Mouse (Mus musculus) forebrain, embryonic 13.5 days (tissue): ENCODE measurements at regions not wholly inside any gene's neighbourhood (a gene's known extent, or its start where the extent isn't known, plus 50 kb on each side); places are given as distances from the start of the nearest gene placed in this dataset.

ENCODE experiments used
- ATAC-seq: fragments of 200-750 bp; cut with Nextera tagmentation; 2 replicates; pipeline ENCODE4 v1.8.0; 2017
- H3K27ac ChIP-seq: fragments of 300-500 bp; sonication (generic); 2 replicates; pipeline ENCODE4 v1.5.1; 2015; ENCODE audit warnings: inconsistent platforms, mild to moderate bottlenecking, moderate library complexity
- H3K27me3 ChIP-seq: fragments of 300-500 bp; sonication (generic); 2 replicates; pipeline ENCODE4 v1.6.1; 2015; ENCODE audit warnings: mild to moderate bottlenecking, inconsistent platforms
- H3K36me3 ChIP-seq: fragments of 300-500 bp; sonication (generic); 2 replicates; pipeline ENCODE4 v1.6.1; 2015; ENCODE audit warnings: mild to moderate bottlenecking, inconsistent platforms; ENCODE audit not compliant: poor library complexity, severe bottlenecking
- H3K4me1 ChIP-seq: fragments of 300-500 bp; sonication (generic); 2 replicates; pipeline ENCODE4 v1.6.1; 2015; ENCODE audit warnings: inconsistent platforms
- H3K4me2 ChIP-seq: fragments of 300-500 bp; sonication (generic); 2 replicates; pipeline ENCODE4 v1.6.1; 2015; ENCODE audit warnings: inconsistent platforms, mild to moderate bottlenecking, moderate library complexity
- H3K4me3 ChIP-seq: fragments of 300-500 bp; sonication (generic); 2 replicates; pipeline ENCODE4 v1.5.1; 2015; ENCODE audit warnings: mild to moderate bottlenecking, inconsistent platforms
- H3K9ac ChIP-seq: fragments of 300-500 bp; sonication (generic); 2 replicates; pipeline ENCODE4 v1.6.1; 2015; ENCODE audit warnings: mild to moderate bottlenecking, inconsistent platforms
- H3K9me3 ChIP-seq: fragments of 300-500 bp; sonication (generic); replicated peaks from 2 replicates; pipeline ENCODE4 v1.6.1; 2016; ENCODE audit warnings: inconsistent platforms
- WGBS: fragments of 180-500 bp; shearing (Covaris S2); methylation state at CpG from one replicate; pipeline ENCODE4 v1.1.7; 2015; 5-methylcytosine and 5-hydroxymethylcytosine counted together

- peaks cover 33% of the 10 kb centered on the region for H3K4me1 ChIP-seq
- ATAC-seq = no peak
- H3K4me3 ChIP-seq = no peak overlapping the region
- H3K27me3 ChIP-seq = peaks cover 52% of the 10 kb centered on the region
- no peaks in the 10 kb centered on the region for H3K36me3 ChIP-seq
- no peak overlapping the region for H3K27ac ChIP-seq
- H3K9me3 ChIP-seq = no peaks in the 10 kb centered on the region
- no peak overlapping the region for H3K9ac ChIP-seq
- no peak overlapping the region for H3K4me2 ChIP-seq
- 45% methylated on average over 2 of the region's 2 CpGs for WGBS
Observed at GRCm38 (mm10) chr7:36077271-36077670, 274.5 kb upstream of the Zfp507 start.

- Histone ChIP-seq H3K4me1 (peaks cover 41% of the 10 kb centered on the region), H3K36me3 (no peaks in the 10 kb centered on the region), H3K4me2 (peak overlapping the region; percentile 30), H3K9me3 (no peaks in the 10 kb centered on the region), H3K9ac (no peak overlapping the region), H3K4me3 (no peak overlapping the region), H3K27ac (no peak overlapping the region), H3K27me3 (peaks cover 46% of the 10 kb centered on the region)
- 0 out of 2 replicates have a peak, but pooled peaks have one; percentile 39 for ATAC-seq
- 3% methylated on average over 11 of the region's 11 CpGs for WGBS
Observed at GRCm38 (mm10) chr7:36076021-36076441, 273.2 kb upstream of the Zfp507 start.

- H3K4me3 ChIP-seq = no peak overlapping the region
Observed at GRCm38 (mm10) chr7:36071774-36072173, 269.0 kb upstream of the Zfp507 start.

GRCm38 (mm10) chr7:36066725-36067124 lies 263.9 kb upstream of the Zfp507 start:
- H3K27ac ChIP-seq = no peak overlapping the region
- H3K27me3 ChIP-seq = peaks cover 30% of the 10 kb centered on the region
- no peaks in the 10 kb centered on the region for H3K9me3 ChIP-seq
- no peak for ATAC-seq
- WGBS = 68% methylated on average over 3 of the region's 3 CpGs
- H3K4me3 ChIP-seq = no peak overlapping the region
- H3K4me1 ChIP-seq = peaks cover 7% of the 10 kb centered on the region; the same call in 1 of the 2 replicates
- H3K36me3 ChIP-seq = no peaks in the 10 kb centered on the region
- no peak overlapping the region for H3K9ac ChIP-seq
- H3K4me2 ChIP-seq = no peak overlapping the region

More at GRCm38 (mm10) chr7:36071774-36072173, 269.0 kb upstream of the Zfp507 start:
- Histone ChIP-seq H3K9ac (no peak overlapping the region; the same call in 1 of the 2 replicates), H3K4me2 (peak overlapping the region; percentile 45), H3K4me1 (peaks cover 24% of the 10 kb centered on the region), H3K9me3 (no peaks in the 10 kb centered on the region), H3K36me3 (no peaks in the 10 kb centered on the region), H3K27me3 (peaks cover 57% of the 10 kb centered on the region), H3K27ac (no peak overlapping the region)
- 10% methylated on average over 13 of the region's 13 CpGs for WGBS
- no peak for ATAC-seq

- ATAC-seq = no peak
Observed at GRCm38 (mm10) chr7:36061679-36062078, 258.9 kb upstream of the Zfp507 start.

GRCm38 (mm10) chr7:36060426-36060825 lies 257.6 kb upstream of the Zfp507 start:
- no peaks in the 10 kb centered on the region for H3K9me3 ChIP-seq
- no peaks in the 10 kb centered on the region for H3K27me3 ChIP-seq
- WGBS = 71% methylated on average over 4 of the region's 4 CpGs
- no peak overlapping the region for H3K9ac ChIP-seq
- ATAC-seq = no peak
- no peak overlapping the region for H3K4me3 ChIP-seq
- H3K36me3 ChIP-seq = no peaks in the 10 kb centered on the region
- H3K27ac ChIP-seq = no peak overlapping the region
- H3K4me1 ChIP-seq = 0 out of 2 replicates have a peak, but pooled peaks cover 3% of the 10 kb centered on the region
- no peak overlapping the region for H3K4me2 ChIP-seq

More at GRCm38 (mm10) chr7:36061679-36062078, 258.9 kb upstream of the Zfp507 start:
- 0 out of 2 replicates have a peak, but pooled peaks cover 4% of the 10 kb centered on the region for H3K4me1 ChIP-seq
- H3K4me2 ChIP-seq = no peak overlapping the region
- no peaks in the 10 kb centered on the region for H3K9me3 ChIP-seq
- H3K9ac ChIP-seq = no peak overlapping the region
- H3K27me3 ChIP-seq = no peaks in the 10 kb centered on the region
- no peaks in the 10 kb centered on the region for H3K36me3 ChIP-seq
- no peak overlapping the region for H3K4me3 ChIP-seq
- WGBS = 86% methylated on average over 4 of the region's 4 CpGs
- no peak overlapping the region for H3K27ac ChIP-seq

GRCm38 (mm10) chr7:36046053-36046452 lies 243.2 kb upstream of the Zfp507 start:
- no peaks in the 10 kb centered on the region for H3K36me3 ChIP-seq
- H3K4me2 ChIP-seq = no peak overlapping the region
- WGBS = 89% methylated on average over 8 of the region's 8 CpGs
- no peaks in the 10 kb centered on the region for H3K9me3 ChIP-seq
- ATAC-seq = no peak
- H3K27ac ChIP-seq = no peak overlapping the region
- no peak overlapping the region for H3K9ac ChIP-seq
- H3K27me3 ChIP-seq = no peaks in the 10 kb centered on the region
- H3K4me1 ChIP-seq = no peaks in the 10 kb centered on the region
- H3K4me3 ChIP-seq = no peak overlapping the region

GRCm38 (mm10) chr7:36031881-36032280 lies 229.1 kb upstream of the Zfp507 start:
- no peak overlapping the region for H3K4me2 ChIP-seq
- no peak overlapping the region for H3K9ac ChIP-seq
- H3K27me3 ChIP-seq = no peaks in the 10 kb centered on the region
- no peak for ATAC-seq
- H3K4me1 ChIP-seq = no peaks in the 10 kb centered on the region
- H3K9me3 ChIP-seq = no peaks in the 10 kb centered on the region; the same call in 1 of the 2 replicates
- H3K4me3 ChIP-seq = no peak overlapping the region
- H3K36me3 ChIP-seq = no peaks in the 10 kb centered on the region
- 95% methylated on average over 3 of the region's 3 CpGs for WGBS
- no peak overlapping the region for H3K27ac ChIP-seq

GRCm38 (mm10) chr7:36023015-36023414 lies 220.2 kb upstream of the Zfp507 start:
- Histone ChIP-seq H3K27me3 (no peaks in the 10 kb centered on the region), H3K36me3 (no peaks in the 10 kb centered on the region), H3K4me1 (0 out of 2 replicates have a peak, but pooled peaks cover 3% of the 10 kb centered on the region), H3K4me3 (no peak overlapping the region), H3K4me2 (no peak overlapping the region), H3K27ac (no peak overlapping the region), H3K9me3 (no peaks in the 10 kb centered on the region), H3K9ac (no peak overlapping the region)
- WGBS = 83% methylated on average over 10 of the region's 10 CpGs
- no peak for ATAC-seq

GRCm38 (mm10) chr7:36022489-36022888 lies 219.7 kb upstream of the Zfp507 start:
- ATAC-seq = peak; percentile 75
- Histone ChIP-seq H3K36me3 (no peaks in the 10 kb centered on the region), H3K27me3 (no peaks in the 10 kb centered on the region), H3K9ac (no peak overlapping the region), H3K4me3 (no peak overlapping the region), H3K9me3 (no peaks in the 10 kb centered on the region), H3K4me1 (0 out of 2 replicates have a peak, but pooled peaks cover 3% of the 10 kb centered on the region), H3K4me2 (no peak overlapping the region), H3K27ac (no peak overlapping the region)
- WGBS = 60% methylated on average over 6 of the region's 6 CpGs

GRCm38 (mm10) chr7:36016926-36017753 lies 214.3 kb upstream of the Zfp507 start:
- WGBS = 72% methylated on average over 19 of the region's 19 CpGs
- no peak for ATAC-seq
- Histone ChIP-seq H3K9me3 (no peaks in the 10 kb centered on the region), H3K4me1 (no peaks in the 10 kb centered on the region), H3K4me2 (no peak overlapping the region), H3K27ac (no peak overlapping the region), H3K4me3 (no peak overlapping the region), H3K9ac (no peak overlapping the region), H3K27me3 (no peaks in the 10 kb centered on the region), H3K36me3 (no peaks in the 10 kb centered on the region)

- no peaks in the 10 kb centered on the region for H3K27me3 ChIP-seq
- no peak overlapping the region for H3K27ac ChIP-seq
- no peaks in the 10 kb centered on the region for H3K36me3 ChIP-seq
- H3K9me3 ChIP-seq = no peaks in the 10 kb centered on the region
- H3K4me3 ChIP-seq = no peak overlapping the region
- no peak overlapping the region for H3K4me2 ChIP-seq
- H3K4me1 ChIP-seq = no peaks in the 10 kb centered on the region
- ATAC-seq = no peak
- H3K9ac ChIP-seq = no peak overlapping the region
- WGBS = 87% methylated on average over 5 of the region's 5 CpGs
Observed at GRCm38 (mm10) chr7:35996609-35997008, 193.8 kb upstream of the Zfp507 start.
